Mouse (Mus musculus) heart, adult 11 months (tissue): ENCODE data around the gene Msi2.

Experiments used
- DNase-seq: peaks from one replicate; pipeline ENCODE4 v3.0.0; 2022

The Msi2 gene

GRCm38 (mm10) chr11:88346066-88346465 is 372.2 kb downstream of the Msi2 start:
- no peak for DNase-seq

- DNase-seq: no peak
Measured at GRCm38 (mm10) chr11:88337926-88338325, 380.4 kb downstream of the Msi2 start.

GRCm38 (mm10) chr11:88334893-88335292 is 383.4 kb downstream of the Msi2 start:
- DNase-seq: no peak

- DNase-seq: no peak
Measured at GRCm38 (mm10) chr11:88332309-88332934, 385.9 kb downstream of the Msi2 start.

- DNase-seq: no peak
Measured at GRCm38 (mm10) chr11:88331722-88332121, 386.6 kb downstream of the Msi2 start.

GRCm38 (mm10) chr11:88330799-88331198 is 387.5 kb downstream of the Msi2 start:
- no peak for DNase-seq

- peak; percentile 84 for DNase-seq
Measured at GRCm38 (mm10) chr11:88328813-88329595, 389.3 kb downstream of the Msi2 start.

GRCm38 (mm10) chr11:88327016-88327415 is 391.3 kb downstream of the Msi2 start:
- DNase-seq: no peak

- DNase-seq: no peak
Measured at GRCm38 (mm10) chr11:88318850-88319249, 399.5 kb downstream of the Msi2 start.

GRCm38 (mm10) chr11:88315393-88315792 is 402.9 kb downstream of the Msi2 start:
- DNase-seq: no peak

GRCm38 (mm10) chr11:88314471-88314870 is 403.8 kb downstream of the Msi2 start:
- no peak for DNase-seq

- no peak for DNase-seq
Measured at GRCm38 (mm10) chr11:88313512-88313911, 404.8 kb downstream of the Msi2 start.

- DNase-seq: no peak
Measured at GRCm38 (mm10) chr11:88311606-88312005, 406.7 kb downstream of the Msi2 start.

- DNase-seq: no peak
Measured at GRCm38 (mm10) chr11:88310773-88311172, 407.5 kb downstream of the Msi2 start.

GRCm38 (mm10) chr11:88309059-88309700 is 409.1 kb downstream of the Msi2 start:
- DNase-seq: no peak

- DNase-seq: no peak
Measured at GRCm38 (mm10) chr11:88307616-88308543, 410.4 kb downstream of the Msi2 start.

GRCm38 (mm10) chr11:88305759-88306158 is 412.6 kb downstream of the Msi2 start:
- DNase-seq: no peak

GRCm38 (mm10) chr11:88301619-88302018 is 416.7 kb downstream of the Msi2 start:
- no peak for DNase-seq

GRCm38 (mm10) chr11:88299345-88299744 is 419.0 kb downstream of the Msi2 start:
- no peak for DNase-seq

GRCm38 (mm10) chr11:88297526-88297925 is 420.8 kb downstream of the Msi2 start:
- no peak for DNase-seq

- DNase-seq: no peak
Measured at GRCm38 (mm10) chr11:88295298-88295697, 423.0 kb downstream of the Msi2 start.

GRCm38 (mm10) chr11:88294394-88294710 is 424.0 kb downstream of the Msi2 start:
- DNase-seq: no peak
